Mouse (Mus musculus) ES-Bruce4 (cell line): ENCODE measurements around the gene 9930111J21Rik1.

Source experiments
- CTCF ChIP-seq: IDR thresholded peaks from one replicate; pipeline ENCODE4 v1.8.1; 2011; ENCODE audit warnings: low read depth, low read length
- EP300 ChIP-seq: IDR thresholded peaks from 2 replicates; pipeline ENCODE4 v1.6.1; 2011; ENCODE audit warnings: low read depth, low read length; ENCODE audit not compliant: insufficient read depth
- POLR2A ChIP-seq: IDR thresholded peaks from one replicate; pipeline ENCODE4 v1.8.1; 2011; ENCODE audit warnings: low read length; ENCODE audit not compliant: insufficient read depth

GRCm38 (mm10) chr11:48898812-48899431 lies 80.3 kb downstream of the 9930111J21Rik1 start:
- TF ChIP-seq CTCF: no peak
- no peak for TF ChIP-seq EP300
- no peak for TF ChIP-seq POLR2A
